Mouse (Mus musculus) midbrain, embryonic 13.5 days (tissue): ENCODE data around the gene Gm6408. TPM values are rescaled to one million over a fixed set of nuclear protein-coding genes. Genes with fewer than 3 reads are reported as not detected.
"Not testable (repeated sequence)": the region's sequence is repeated elsewhere in the genome, so short reads cannot be mapped to it uniquely, and the experiment has no call there.

Experiments used
- ATAC-seq: fragments of 200-750 bp; cut with Nextera tagmentation; 2 replicates; pipeline ENCODE4 v1.8.0; 2017; ENCODE audit warnings: mild to moderate bottlenecking, moderate TSS enrichment, moderate library complexity
- H3K27ac ChIP-seq: fragments of 300-500 bp; sonication (generic); 2 replicates; pipeline ENCODE4 v1.5.1; 2015; ENCODE audit warnings: inconsistent platforms, mild to moderate bottlenecking, moderate library complexity
- H3K27me3 ChIP-seq: fragments of 300-500 bp; sonication (generic); 2 replicates; pipeline ENCODE4 v1.6.1; 2015; ENCODE audit warnings: mild to moderate bottlenecking, inconsistent platforms
- H3K36me3 ChIP-seq: fragments of 300-500 bp; sonication (generic); 2 replicates; pipeline ENCODE4 v1.6.1; 2015; ENCODE audit warnings: mild to moderate bottlenecking, inconsistent platforms
- H3K4me1 ChIP-seq: fragments of 300-500 bp; sonication (generic); replicated peaks from 2 replicates; pipeline ENCODE4 v1.6.1; 2015; ENCODE audit warnings: inconsistent platforms
- H3K4me2 ChIP-seq: fragments of 300-500 bp; sonication (generic); replicated peaks from 2 replicates; pipeline ENCODE4 v1.6.1; 2015; ENCODE audit warnings: moderate library complexity, mild to moderate bottlenecking, inconsistent platforms
- H3K4me3 ChIP-seq: fragments of 300-500 bp; sonication (generic); replicated peaks from 2 replicates; pipeline ENCODE4 v1.5.1; 2015; ENCODE audit warnings: mild to moderate bottlenecking, inconsistent platforms
- H3K9ac ChIP-seq: fragments of 300-500 bp; sonication (generic); replicated peaks from 2 replicates; pipeline ENCODE4 v1.6.1; 2015; ENCODE audit warnings: mild to moderate bottlenecking, inconsistent platforms
- H3K9me3 ChIP-seq: fragments of 300-500 bp; sonication (generic); 2 replicates; pipeline ENCODE4 v1.6.1; 2016; ENCODE audit warnings: mild to moderate bottlenecking, inconsistent platforms
- WGBS: fragments of 180-500 bp; shearing (Covaris S2); methylation state at CpG from one replicate; pipeline ENCODE4 v1.1.7; 2015; 5-methylcytosine and 5-hydroxymethylcytosine counted together
- polyA plus RNA-seq: library from polyadenylated mRNA; unstranded; fragments of >200 nt; fragmentation: Nextera tagmentation; extraction: Ambion mirVana; gene quantifications from 2 replicates; pipeline ENCODE4 v1.2.1, GENCODE M21; 2015

Gm6408 gene
- polyA plus RNA-seq, 1 experiment from 2014 or later: not detected

DNA sequence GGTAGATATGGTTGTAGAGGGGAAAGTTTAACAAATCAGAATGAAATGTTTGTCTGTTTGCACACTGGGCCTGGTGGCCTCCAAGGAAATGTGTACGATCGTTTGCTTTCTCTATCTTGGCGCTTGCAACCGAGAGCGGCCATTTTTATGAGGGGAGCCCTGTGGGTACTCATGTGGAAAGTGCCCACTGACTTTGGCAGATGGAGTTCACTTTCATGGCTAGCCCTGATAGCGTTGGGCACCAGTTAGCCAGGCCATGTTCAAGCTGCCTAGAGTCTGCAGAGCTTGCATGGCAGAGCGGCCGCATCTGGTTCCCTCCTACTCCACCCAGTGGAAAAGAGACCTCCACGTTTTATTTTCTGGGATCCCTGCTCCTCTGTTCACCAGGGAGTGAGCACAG, 10.9 kb upstream of the Gm6408 start:
- H3K9me3 ChIP-seq: no peaks in the 10 kb centered on the region
- no peak overlapping the region for H3K27ac ChIP-seq
- H3K36me3 ChIP-seq: peaks cover 52% of the 10 kb centered on the region
- ATAC-seq: no peak
- no peak overlapping the region for H3K4me3 ChIP-seq
- WGBS: 91% methylated on average over 9 of the region's 9 CpGs
- no peak overlapping the region for H3K4me2 ChIP-seq
- H3K27me3 ChIP-seq: no peaks in the 10 kb centered on the region
- H3K9ac ChIP-seq: no peak overlapping the region
- no peaks in the 10 kb centered on the region for H3K4me1 ChIP-seq

DNA sequence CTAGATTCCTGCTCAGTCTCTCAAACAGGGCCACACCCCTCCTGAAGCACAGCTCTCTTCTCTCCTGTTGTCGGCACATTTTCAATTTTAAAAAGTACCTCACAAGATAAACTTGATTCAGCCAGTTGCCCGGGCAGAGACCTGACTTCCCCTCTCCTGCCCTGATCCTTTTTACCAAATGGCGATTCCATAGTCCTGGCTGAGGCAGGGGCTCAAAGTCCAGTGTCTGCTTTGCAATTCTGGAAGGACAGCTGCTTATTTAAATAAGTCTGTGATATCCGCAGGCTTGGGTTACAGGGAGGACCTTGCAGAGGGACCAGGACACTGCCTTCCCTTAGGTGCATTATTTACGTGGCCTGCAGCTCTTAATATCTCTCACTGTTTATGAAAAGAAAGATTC, 10.5 kb upstream of the Gm6408 start:
- Histone ChIP-seq H3K4me2 (no peak overlapping the region), H3K36me3 (peaks cover 48% of the 10 kb centered on the region), H3K4me3 (no peak overlapping the region), H3K9ac (no peak overlapping the region), H3K4me1 (no peaks in the 10 kb centered on the region), H3K27me3 (no peaks in the 10 kb centered on the region), H3K9me3 (no peaks in the 10 kb centered on the region), H3K27ac (no peak overlapping the region)
- ATAC-seq: no peak
- 90% methylated on average over 5 of the region's 5 CpGs for WGBS

DNA sequence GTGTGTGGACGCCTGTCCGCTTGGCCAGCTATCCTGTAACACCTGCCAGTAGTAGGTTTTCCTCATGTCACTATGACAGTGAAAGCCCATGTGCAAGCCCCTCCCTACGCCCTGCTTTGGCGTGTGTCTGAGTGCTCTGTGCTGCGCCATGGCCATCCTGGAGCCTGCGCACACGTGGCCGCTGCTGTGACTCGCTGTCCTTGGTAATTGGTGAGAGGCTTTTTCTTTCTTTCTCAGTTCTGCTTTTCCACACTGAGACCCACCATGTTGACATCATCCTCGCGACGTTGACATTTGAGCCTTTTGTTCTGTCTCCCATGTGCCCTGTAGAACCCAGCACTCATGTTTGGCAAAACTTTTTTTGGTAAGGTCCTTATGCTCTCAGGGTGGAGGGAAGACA, 9.9 kb upstream of the Gm6408 start:
- H3K36me3 ChIP-seq: peaks cover 43% of the 10 kb centered on the region
- no peaks in the 10 kb centered on the region for H3K27me3 ChIP-seq
- H3K4me2 ChIP-seq: no peak overlapping the region
- 95% methylated on average over 12 of the region's 12 CpGs for WGBS
- no peak overlapping the region for H3K4me3 ChIP-seq
- ATAC-seq: no peak
- H3K9ac ChIP-seq: no peak overlapping the region
- H3K4me1 ChIP-seq: no peaks in the 10 kb centered on the region
- no peaks in the 10 kb centered on the region for H3K9me3 ChIP-seq
- H3K27ac ChIP-seq: no peak overlapping the region

DNA sequence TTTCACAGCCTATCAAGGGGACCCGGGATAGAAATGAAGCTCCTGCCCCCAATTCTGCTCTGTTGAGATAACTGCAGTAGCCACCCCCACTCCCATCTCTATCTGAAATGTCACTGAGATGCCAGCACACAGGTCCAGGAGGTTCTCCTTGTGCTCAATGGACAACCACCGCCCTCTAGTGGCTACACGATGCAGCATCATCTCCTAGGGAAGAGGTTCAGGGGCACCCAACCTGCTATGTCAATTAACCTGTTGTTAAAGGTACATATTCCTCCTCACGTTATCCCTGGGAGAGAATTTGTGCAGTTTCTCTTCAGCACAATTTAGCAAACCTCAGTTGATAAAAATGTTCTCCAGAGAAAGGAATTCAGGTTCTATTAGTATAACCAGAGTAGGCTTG, 2.2 kb upstream of the Gm6408 start:
- H3K9me3 ChIP-seq, H3K9ac ChIP-seq, H3K27me3 ChIP-seq, ATAC-seq, H3K4me3 ChIP-seq, H3K27ac ChIP-seq, H3K36me3 ChIP-seq, H3K4me1 ChIP-seq, H3K4me2 ChIP-seq: not testable (repeated sequence)
- 10% methylated on average over 4 of the region's 4 CpGs for WGBS

DNA sequence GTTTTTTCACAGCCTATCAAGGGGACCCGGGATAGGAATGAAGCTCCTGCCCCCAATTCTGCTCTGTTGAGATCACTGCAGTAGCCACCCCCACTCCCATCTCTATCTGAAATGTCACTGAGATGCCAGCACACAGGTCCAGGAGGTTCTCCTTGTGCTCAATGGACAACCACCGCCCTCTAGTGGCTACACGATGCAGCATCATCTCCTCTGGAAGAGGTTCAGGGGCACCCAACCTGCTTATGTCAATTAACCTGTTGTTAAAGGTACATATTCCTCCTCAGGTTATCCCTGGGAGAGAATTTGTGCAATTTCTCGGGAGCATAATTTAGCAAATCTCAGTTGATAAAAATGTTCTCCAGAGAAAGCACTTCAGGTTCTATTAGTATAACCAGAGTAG, 7.2 kb downstream of the Gm6408 start:
- WGBS: 16% methylated on average over 3 of the region's 4 CpGs
- not testable (repeated sequence) for H3K4me3 ChIP-seq, H3K27ac ChIP-seq, H3K4me1 ChIP-seq, H3K9ac ChIP-seq, H3K27me3 ChIP-seq, H3K9me3 ChIP-seq, ATAC-seq, H3K36me3 ChIP-seq, H3K4me2 ChIP-seq

DNA sequence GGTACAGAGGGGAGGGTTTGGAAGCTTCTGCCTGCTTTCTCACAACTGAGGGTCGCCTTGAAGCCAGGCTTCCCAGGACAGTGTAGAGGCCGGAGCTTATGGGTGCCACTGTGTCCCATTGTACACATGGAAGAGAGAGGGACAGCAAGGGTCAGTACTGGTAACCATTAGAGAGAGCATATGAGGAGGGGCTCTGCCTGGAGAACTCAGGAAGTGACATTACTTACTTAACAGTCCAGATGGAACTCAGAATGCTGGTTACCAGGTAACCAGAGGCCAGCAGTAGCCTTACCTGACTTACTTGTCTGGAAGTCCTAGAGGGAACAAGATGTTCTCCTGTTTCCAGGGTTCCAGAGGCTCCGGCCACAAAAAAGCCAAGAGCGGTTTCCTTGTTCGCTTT, 9.3 kb downstream of the Gm6408 start, which contains the start of gene Gm6370:
Gene Gm6370 (plus strand): TSS at position 301 of the 400 bp plus-strand sequence.
- no CpG with 5 or more reads among the region's 5 CpGs for WGBS
- not testable (repeated sequence) for H3K9ac ChIP-seq, H3K36me3 ChIP-seq, H3K4me1 ChIP-seq, H3K27me3 ChIP-seq, H3K27ac ChIP-seq, H3K9me3 ChIP-seq, ATAC-seq, H3K4me3 ChIP-seq, H3K4me2 ChIP-seq

DNA sequence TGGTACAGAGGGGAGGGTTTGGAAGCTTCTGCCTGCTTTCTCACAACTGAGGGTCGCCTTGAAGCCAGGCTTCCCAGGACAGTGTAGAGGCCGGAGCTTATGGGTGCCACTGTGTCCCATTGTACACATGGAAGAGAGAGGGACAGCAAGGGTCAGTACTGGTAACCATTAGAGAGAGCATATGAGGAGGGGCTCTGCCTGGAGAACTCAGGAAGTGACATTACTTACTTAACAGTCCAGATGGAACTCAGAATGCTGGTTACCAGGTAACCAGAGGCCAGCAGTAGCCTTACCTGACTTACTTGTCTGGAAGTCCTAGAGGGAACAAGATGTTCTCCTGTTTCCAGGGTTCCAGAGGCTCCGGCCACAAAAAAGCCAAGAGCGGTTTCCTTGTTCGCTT, 20.3 kb downstream of the Gm6408 start, which contains the start of gene 4930449I24Rik:
Gene 4930449I24Rik (plus strand): TSS at position 301 of the 400 bp plus-strand sequence.
- not testable (repeated sequence) for H3K9me3 ChIP-seq, H3K4me3 ChIP-seq, H3K9ac ChIP-seq, H3K27me3 ChIP-seq, H3K4me2 ChIP-seq, H3K4me1 ChIP-seq, ATAC-seq, H3K36me3 ChIP-seq, H3K27ac ChIP-seq
- no CpG with 5 or more reads among the region's 5 CpGs for WGBS

DNA sequence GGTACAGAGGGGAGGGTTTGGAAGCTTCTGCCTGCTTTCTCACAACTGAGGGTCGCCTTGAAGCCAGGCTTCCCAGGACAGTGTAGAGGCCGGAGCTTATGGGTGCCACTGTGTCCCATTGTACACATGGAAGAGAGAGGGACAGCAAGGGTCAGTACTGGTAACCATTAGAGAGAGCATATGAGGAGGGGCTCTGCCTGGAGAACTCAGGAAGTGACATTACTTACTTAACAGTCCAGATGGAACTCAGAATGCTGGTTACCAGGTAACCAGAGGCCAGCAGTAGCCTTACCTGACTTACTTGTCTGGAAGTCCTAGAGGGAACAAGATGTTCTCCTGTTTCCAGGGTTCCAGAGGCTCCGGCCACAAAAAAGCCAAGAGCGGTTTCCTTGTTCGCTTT, 32.1 kb downstream of the Gm6408 start, which contains the start of gene Gm3402:
Gene Gm3402 (plus strand): TSS at position 301 of the 400 bp plus-strand sequence.
- H3K27me3 ChIP-seq, H3K4me1 ChIP-seq, H3K9ac ChIP-seq, H3K4me3 ChIP-seq, ATAC-seq, H3K27ac ChIP-seq, H3K36me3 ChIP-seq, H3K4me2 ChIP-seq, H3K9me3 ChIP-seq: not testable (repeated sequence)
- no CpG with 5 or more reads among the region's 5 CpGs for WGBS

DNA sequence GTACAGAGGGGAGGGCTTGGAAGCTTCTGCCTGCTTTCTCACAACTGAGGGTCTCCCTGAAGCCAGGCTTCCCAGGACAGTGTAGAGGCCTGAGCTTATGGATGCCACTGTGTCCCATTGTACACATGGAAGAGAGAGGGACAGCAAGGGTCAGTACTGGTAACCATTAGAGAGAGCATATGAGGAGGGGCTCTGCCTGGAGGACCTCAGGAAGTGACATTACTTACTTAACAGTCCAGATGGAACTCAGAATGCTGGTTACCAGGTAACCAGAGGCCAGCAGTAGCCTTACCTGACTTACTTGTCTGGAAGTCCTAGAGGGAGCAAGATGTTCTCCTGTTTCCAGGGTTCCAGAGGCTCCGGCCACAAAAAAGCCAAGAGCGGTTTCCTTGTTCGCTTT, 43.7 kb downstream of the Gm6408 start, which contains the start of gene Gm3404:
Gene Gm3404 (plus strand): TSS at position 301 of the 400 bp plus-strand sequence.
- not testable (repeated sequence) for H3K36me3 ChIP-seq, H3K9me3 ChIP-seq, H3K4me2 ChIP-seq, H3K4me3 ChIP-seq, H3K9ac ChIP-seq, H3K4me1 ChIP-seq, H3K27ac ChIP-seq, ATAC-seq, H3K27me3 ChIP-seq
- WGBS: 84% methylated on average over 3 of the region's 3 CpGs

Other genes with a start within 250 kb of the Gm6408 start
- gene Wasf3, start 97.0 kb upstream of the Gm6408 start, polyA plus RNA-seq: 11.5 and 12.1 TPM in 2 replicates
- gene Gm6370, start 9.4 kb downstream of the Gm6408 start, polyA plus RNA-seq: not detected in 2 replicates
- not detected in 2 replicates for gene 4930449I24Rik, start 20.4 kb downstream of the Gm6408 start, polyA plus RNA-seq
- gene Gm3402, start 32.2 kb downstream of the Gm6408 start, polyA plus RNA-seq: not detected in 2 replicates
- gene Gm3404, start 43.8 kb downstream of the Gm6408 start, polyA plus RNA-seq: not detected in 2 replicates
- gene Gm3409, start 55.7 kb downstream of the Gm6408 start, polyA plus RNA-seq: not detected in 2 replicates
- not detected in 2 replicates for gene Gm3415, start 74.2 kb downstream of the Gm6408 start, polyA plus RNA-seq
- gene Gpr12, start 103.3 kb downstream of the Gm6408 start, polyA plus RNA-seq: 6.7 and 6.8 TPM in 2 replicates